Comparison of ENCODE assay signal across 10 mouse cellular contexts in genomic region chr16:72510716-72511199, GRCm38 (mm10).
A peak's percentile ranks its signal among the peaks of the same experiment; 100 is the strongest.
DNase-seq lines count a peak whose midpoint lies in the region; ATAC-seq and TF ChIP-seq lines count a peak whose summit lies in the region.
"Had no signal": no experiment of that assay in that cellular context is flagged by ENCODE, and none has a peak within 500 bp of the region (broad histone marks: within the 10 kb centered on the region; RNA-seq: fewer than 3 reads in every experiment).

No protein-coding gene starts in this region.

- TF ChIP-seq CTCF in kidney, adult 2 months (conservative IDR thresholded peaks at IDR 0.05; ENCODE audit: insufficient read depth, insufficient read length, low read depth, low read length), result no peak

- H3K27me3 ChIP-seq in forebrain, embryonic 15.5 days, result no peaks in the 10 kb centered on the region
- no peaks in the 10 kb centered on the region for H3K27me3 ChIP-seq in kidney, adult 2 months (replicated peaks; ENCODE audit: control insufficient read depth, insufficient read depth, low read length)
- H3K27me3 ChIP-seq: CH12.LX had no signal

- DNase-seq in left cerebral cortex, postnatal 4 days, result peak; percentile 35
- DNase-seq in left cerebral cortex, postnatal 36 days (ENCODE audit: low spot score in 2 of 2), result no peak
- peak; percentile 68 for DNase-seq in mesoderm, embryonic 11.5 days (ENCODE audit: low read depth, low spot score)
- peak; percentile 13 for DNase-seq in retina, postnatal 7 days (ENCODE audit: low read depth, low spot score)
- DNase-seq in kidney, adult 2 months, result no peak
- no peak for DNase-seq in lung, postnatal 25 days (ENCODE audit: low spot score)
- no peak for DNase-seq in MN1 (ENCODE audit: low spot score)

- WGBS in forebrain, embryonic 15.5 days, result 2% methylated on average over 6 of the region's 6 CpGs
- 47% methylated on average over 6 of the region's 6 CpGs for WGBS in kidney, adult 2 months

- H3K4me3 ChIP-seq in forebrain, embryonic 15.5 days, result peak overlapping the region; percentile 15
- H3K4me3 ChIP-seq in kidney, adult 2 months (ENCODE audit: insufficient read depth, low read depth, low read length), result no peak overlapping the region

- peak overlapping the region; percentile 87 for H3K27ac ChIP-seq in forebrain, embryonic 15.5 days (replicated peaks)
- no peak overlapping the region for H3K27ac ChIP-seq in kidney, adult 2 months (ENCODE audit: insufficient read depth, low read depth, low read length)

- H3K4me2 ChIP-seq in forebrain, embryonic 15.5 days (replicated peaks), result peak overlapping the region; percentile 19; the same call in 1 of the 2 replicates

- ATAC-seq in forebrain, embryonic 15.5 days (replicated peaks), result peak; percentile 98
- ATAC-seq: lung, postnatal 0 days had no signal

- H3K9ac ChIP-seq in forebrain, embryonic 15.5 days (replicated peaks), result no peak overlapping the region

- H3K4me1 ChIP-seq in forebrain, embryonic 15.5 days, result peaks cover 13% of the 10 kb centered on the region
- H3K4me1 ChIP-seq in kidney, adult 2 months (ENCODE audit: control insufficient read depth, insufficient read depth, low read length), result no peaks in the 10 kb centered on the region

- no peak for TF ChIP-seq POLR2A in kidney, adult 2 months (IDR thresholded peaks at IDR 0.05; ENCODE audit: low read depth, low read length)

- intact Hi-C loops in left cerebral cortex, postnatal 4 days (cut with DNase I), result no loop called here
- intact Hi-C loops in left cerebral cortex, postnatal 36 days (cut with DNase I), result no loop called here

- H3K36me3 ChIP-seq in forebrain, embryonic 15.5 days, result no peaks in the 10 kb centered on the region
- no peaks in the 10 kb centered on the region for H3K36me3 ChIP-seq in kidney, adult 2 months (ENCODE audit: control insufficient read depth, insufficient read depth, low read length)

- no peaks in the 10 kb centered on the region for H3K9me3 ChIP-seq in forebrain, embryonic 15.5 days

Comparison
In these comparisons a context has a peak if more than half of its experiments do, and no peak if none do; other contexts are left out.
1. DNase-seq: peak in left cerebral cortex, postnatal 4 days (single experiment), mesoderm, embryonic 11.5 days (single experiment) and retina, postnatal 7 days (single experiment); none in left cerebral cortex, postnatal 36 days (0 of 2), kidney, adult 2 months (single experiment), lung, postnatal 25 days (single experiment) and MN1 (single experiment).